Mouse (Mus musculus) liver, adult (tissue): Measurements from ENCODE around the gene Siglec1.

Experiments
- GATA4 ChIP-seq: IDR thresholded peaks from 2 replicates; pipeline ENCODE4 v1.6.1; 2014; ENCODE audit warnings: mild to moderate bottlenecking, low read length; ENCODE audit not compliant: insufficient replicate concordance

The Siglec1 gene

DNA sequence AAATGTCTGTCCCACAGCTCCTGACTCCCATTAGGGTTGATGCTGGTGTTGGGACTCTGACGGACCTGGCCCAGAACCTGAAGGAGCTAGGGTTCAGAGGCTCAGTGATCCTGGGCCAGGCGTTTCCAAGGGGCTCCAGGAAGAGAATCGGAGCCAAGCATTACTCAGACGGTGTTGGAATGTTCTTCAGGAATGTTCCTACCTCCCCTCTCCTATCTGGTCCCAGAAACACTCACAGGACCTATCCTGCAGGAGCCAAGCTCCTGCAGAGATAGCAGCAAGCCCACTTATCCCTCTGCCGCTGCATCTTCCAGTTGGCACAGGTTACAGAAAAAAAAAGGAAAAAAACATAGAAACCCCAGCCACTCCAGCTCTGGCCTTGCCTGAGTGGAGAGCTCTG lies 25.0 kb downstream of the Siglec1 start:
- TF ChIP-seq GATA4 = no peak

- no peak for TF ChIP-seq GATA4
Observed at GRCm38 (mm10) chr2:131060784-131061183, 25.8 kb downstream of the Siglec1 start.

GRCm38 (mm10) chr2:131059781-131060540 lies 26.6 kb downstream of the Siglec1 start:
- no peak for TF ChIP-seq GATA4

- TF ChIP-seq GATA4 = no peak
Observed at GRCm38 (mm10) chr2:131059377-131059776, 27.2 kb downstream of the Siglec1 start.

DNA sequence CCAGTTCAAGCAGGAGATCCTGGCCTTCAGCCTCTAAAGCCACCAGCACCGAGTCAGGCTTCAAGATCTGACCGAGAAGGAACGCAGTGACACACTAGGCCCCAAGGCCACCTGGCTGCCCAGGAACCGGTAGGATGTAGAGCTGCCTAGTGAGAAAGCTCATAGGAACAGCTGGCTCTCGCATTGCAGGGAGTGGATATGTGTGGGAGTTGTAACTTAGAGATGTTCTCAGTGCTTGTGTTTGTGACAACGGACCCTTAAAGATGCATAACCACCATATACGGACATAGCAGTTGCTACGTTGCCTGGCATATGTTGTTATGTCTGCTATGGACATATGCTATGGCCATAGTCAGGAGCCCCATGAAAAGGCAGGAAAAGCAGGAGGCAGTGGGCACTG lies 27.9 kb downstream of the Siglec1 start:
- TF ChIP-seq GATA4 = no peak

- TF ChIP-seq GATA4 = no peak
Observed at GRCm38 (mm10) chr2:131056191-131056590, 30.4 kb downstream of the Siglec1 start.

DNA sequence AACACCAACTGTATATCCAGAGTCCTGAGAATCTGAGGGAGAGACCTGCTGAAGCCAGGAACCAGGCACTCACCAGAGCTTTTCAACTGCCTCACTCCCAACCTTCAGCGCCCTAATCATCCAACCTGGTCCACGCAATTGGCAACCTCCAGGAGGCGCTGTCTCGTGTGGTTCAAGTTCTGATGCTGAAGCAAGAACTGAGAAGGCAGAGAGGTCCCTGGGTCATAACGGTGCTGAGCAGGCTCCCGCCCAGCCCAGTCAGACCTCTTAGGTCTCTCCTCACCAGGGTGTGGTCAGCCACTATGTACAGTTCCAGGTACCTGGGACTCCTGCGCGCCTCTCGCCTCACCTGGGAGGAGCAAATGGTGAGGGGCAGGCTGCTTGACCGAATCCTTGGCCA lies 30.9 kb downstream of the Siglec1 start:
- TF ChIP-seq GATA4 = no peak

GRCm38 (mm10) chr2:131054646-131055264 lies 31.8 kb downstream of the Siglec1 start:
- no peak for TF ChIP-seq GATA4

- no peak for TF ChIP-seq GATA4
Observed at GRCm38 (mm10) chr2:131053851-131054645, 32.5 kb downstream of the Siglec1 start.

- no peak for TF ChIP-seq GATA4
Observed at GRCm38 (mm10) chr2:131052862-131053418, 33.6 kb downstream of the Siglec1 start.

GRCm38 (mm10) chr2:131052043-131052442 lies 34.5 kb downstream of the Siglec1 start:
- no peak for TF ChIP-seq GATA4

GRCm38 (mm10) chr2:131046025-131046424 lies 40.5 kb downstream of the Siglec1 start:
- TF ChIP-seq GATA4 = no peak

GRCm38 (mm10) chr2:131044989-131045720 lies 41.4 kb downstream of the Siglec1 start:
- TF ChIP-seq GATA4 = no peak

DNA sequence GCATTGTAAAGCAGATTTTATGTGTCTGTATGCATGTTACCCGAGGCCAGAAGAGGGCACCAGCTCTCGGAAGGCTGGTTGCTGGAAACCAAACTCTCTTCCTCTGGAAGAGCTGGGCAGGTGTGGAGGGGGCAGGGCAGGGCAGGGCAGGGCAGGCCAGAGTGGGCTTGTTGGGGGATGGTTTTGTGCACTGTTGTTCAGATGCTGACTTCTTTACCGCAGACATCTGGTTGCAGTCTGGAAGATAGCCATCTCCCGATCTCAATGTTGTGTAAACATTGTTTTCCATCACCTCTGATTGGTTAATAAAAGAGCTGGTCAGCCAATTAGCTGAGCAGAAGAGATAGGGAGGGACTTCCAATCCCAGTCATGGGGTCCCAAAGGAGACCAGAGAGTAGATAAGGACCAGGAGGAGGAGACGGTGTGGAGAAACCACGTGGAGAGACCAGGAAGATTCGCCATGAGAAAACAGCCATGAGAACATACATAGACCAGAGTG lies 42.2 kb downstream of the Siglec1 start:
- no peak for TF ChIP-seq GATA4

GRCm38 (mm10) chr2:131042988-131043387 lies 43.6 kb downstream of the Siglec1 start, which contains the start of gene Gfra4:
Gene Gfra4 (minus strand): TSS chr2:131043088.
- no peak for TF ChIP-seq GATA4
